Mouse (Mus musculus): ENCODE measurements around the gene Bcl2l1.

DNA sequence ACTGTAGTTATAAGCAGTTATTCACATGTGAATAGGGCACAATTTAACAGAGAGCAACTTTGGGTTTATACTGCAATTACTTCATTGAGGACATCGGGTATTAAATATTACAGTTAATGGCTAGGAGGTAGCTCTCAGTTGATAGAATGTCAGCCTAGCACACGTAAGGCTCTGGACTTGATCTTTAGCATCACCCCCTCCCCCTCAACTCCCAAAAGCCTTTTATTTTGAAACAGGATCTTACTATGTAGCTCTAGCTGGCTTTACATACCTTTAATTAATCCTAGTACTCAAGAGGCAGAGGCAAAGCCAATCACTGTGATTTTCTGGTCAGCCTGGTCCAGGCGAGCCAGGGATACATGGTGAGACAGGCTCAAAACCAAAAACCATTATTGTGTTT lies 54.4 kb downstream of the Bcl2l1 start:
- no peak for TF ChIP-seq GATA1 (IDR thresholded peaks at IDR 0.05; ENCODE audit: low read length)
- TF ChIP-seq TAL1 (IDR thresholded peaks at IDR 0.05; ENCODE audit: low read length): no peak

All from erythroblast, embryonic 14.5 days (primary cell).